Mouse (Mus musculus) midbrain, embryonic 12.5 days (tissue): ENCODE data around the gene Ccdc171. TPM values are rescaled to one million over a fixed set of nuclear protein-coding genes. Genes with fewer than 3 reads are reported as not detected.

Experiments
- polyA plus RNA-seq: library from polyadenylated mRNA; unstranded; fragments of >200 nt; fragmentation: Nextera tagmentation; extraction: Ambion mirVana; gene quantifications from 2 replicates; pipeline ENCODE4 v1.2.1, GENCODE M21; 2016

Gene Ccdc171
- polyA plus RNA-seq, 1 experiment from 2014 or later = 6.3 TPM

Other genes starting within 250 kb of the Ccdc171 start
- gene Ttc39b, start 201.3 kb upstream of the Ccdc171 start, polyA plus RNA-seq = 3.3 and 3.5 TPM in 2 replicates
- 80.1 and 85.6 TPM in 2 replicates for gene Snapc3, start 107.8 kb upstream of the Ccdc171 start, polyA plus RNA-seq
- 449 and 520 TPM in 2 replicates for gene Psip1, start 39.1 kb upstream of the Ccdc171 start, polyA plus RNA-seq